Mouse (Mus musculus) c-Kit-positive CD71-positive TER-119-negative erythroid progenitor cells, embryonic 14.5 days (primary cell): ENCODE measurements at regions not wholly inside any gene's neighbourhood (a gene's known extent, or its start where the extent isn't known, plus 50 kb on each side); places are given as distances from the start of the nearest gene placed in this dataset.
"Not testable (repeated sequence)": the region's sequence is repeated elsewhere in the genome, so short reads cannot be mapped to it uniquely, and the experiment has no call there.

ENCODE experiments used
- DNase-seq: peaks from one replicate; pipeline ENCODE4 v3.0.0-alpha.2; 2013; ENCODE audit warnings: low read depth

- DNase-seq: not testable (repeated sequence)
Measured at GRCm38 (mm10) chr12:17852138-17852537, 161.5 kb downstream of the Hpcal1 start.

GRCm38 (mm10) chr12:17872491-17872890, 181.8 kb downstream of the Hpcal1 start:
- DNase-seq: not testable (repeated sequence)

GRCm38 (mm10) chr12:17881371-17882116, 190.9 kb downstream of the Hpcal1 start:
- DNase-seq: peak; percentile 29

DNA sequence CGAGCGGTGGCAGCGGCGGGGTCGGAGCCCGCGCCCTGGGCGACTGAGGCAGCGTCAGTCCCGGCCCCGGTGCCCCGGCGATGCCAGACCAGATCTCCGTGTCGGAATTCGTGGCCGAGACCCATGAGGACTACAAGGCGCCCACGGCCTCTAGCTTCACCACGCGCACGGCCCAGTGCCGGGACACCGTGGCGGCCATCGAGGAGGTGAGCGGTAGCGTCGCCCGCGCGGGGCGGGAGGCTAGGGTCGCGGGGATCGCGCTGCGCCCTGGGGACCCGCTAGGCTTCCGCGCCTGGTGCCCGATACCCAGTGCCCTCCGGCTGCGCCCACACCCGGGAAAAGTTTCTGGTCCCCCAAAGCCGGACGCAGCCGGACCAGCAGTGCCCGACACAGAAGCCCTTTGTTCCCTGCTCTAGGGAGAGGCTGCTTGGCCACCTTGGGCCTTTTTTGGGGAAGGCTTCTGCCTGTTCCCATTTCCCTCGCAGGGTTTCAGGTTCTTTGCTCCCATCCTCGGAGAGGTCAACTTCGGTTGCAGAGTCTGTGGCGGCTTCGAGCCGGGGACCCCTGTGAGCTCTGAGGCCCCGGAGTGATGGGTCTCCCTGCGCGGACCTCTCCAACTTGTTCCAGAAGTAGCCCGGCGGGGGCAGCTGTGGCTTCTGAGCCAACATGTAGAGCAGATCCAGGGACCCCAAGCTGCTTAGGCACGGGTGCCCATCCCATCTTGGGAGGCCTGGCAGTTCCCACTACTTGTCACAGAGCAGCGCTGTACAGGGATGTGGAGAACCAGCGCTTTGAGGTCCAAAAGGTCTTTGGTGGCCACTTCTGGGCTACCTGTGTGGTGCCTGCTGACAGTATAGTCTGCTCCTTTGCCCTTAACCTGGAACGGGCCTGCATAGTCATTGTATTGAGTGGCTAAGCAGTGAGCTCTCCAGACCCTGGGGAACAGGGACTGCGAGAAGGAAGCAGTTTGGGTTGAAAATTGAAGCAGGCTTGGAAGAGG, 191.8 kb downstream of the Hpcal1 start:
- DNase-seq: not testable (repeated sequence)

DNA sequence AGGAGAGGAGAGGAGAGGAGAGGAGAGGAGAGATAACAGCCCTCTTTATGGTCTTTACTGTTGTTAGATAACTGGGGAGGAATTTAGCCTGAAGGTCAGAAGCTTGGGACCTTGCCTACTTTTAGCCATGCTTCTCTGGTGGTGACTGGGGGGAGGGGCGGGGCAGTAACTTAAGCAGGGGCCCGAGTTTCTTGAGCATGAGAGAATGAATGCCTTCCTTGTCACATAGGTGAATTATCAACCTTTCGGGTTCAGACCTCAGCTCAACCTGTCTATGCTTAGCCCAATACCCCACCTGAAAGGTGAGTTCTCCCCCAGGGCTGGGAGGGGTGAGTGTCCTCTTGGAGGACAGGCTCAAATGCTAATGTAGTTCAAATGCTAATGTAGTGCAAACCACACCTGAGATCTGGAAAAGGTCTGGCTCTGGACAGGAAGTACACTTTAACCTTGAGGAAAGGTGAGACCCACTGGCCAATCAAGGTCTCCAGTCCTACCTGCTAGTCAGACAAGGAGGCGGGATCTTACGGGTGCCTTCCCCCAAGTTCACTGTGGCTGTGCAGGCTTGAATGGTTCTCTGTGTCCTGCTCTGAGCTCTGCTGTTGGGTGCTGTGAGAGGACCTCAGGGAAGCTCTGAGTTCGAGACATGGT, 201.1 kb downstream of the Hpcal1 start:
- not testable (repeated sequence) for DNase-seq

DNA sequence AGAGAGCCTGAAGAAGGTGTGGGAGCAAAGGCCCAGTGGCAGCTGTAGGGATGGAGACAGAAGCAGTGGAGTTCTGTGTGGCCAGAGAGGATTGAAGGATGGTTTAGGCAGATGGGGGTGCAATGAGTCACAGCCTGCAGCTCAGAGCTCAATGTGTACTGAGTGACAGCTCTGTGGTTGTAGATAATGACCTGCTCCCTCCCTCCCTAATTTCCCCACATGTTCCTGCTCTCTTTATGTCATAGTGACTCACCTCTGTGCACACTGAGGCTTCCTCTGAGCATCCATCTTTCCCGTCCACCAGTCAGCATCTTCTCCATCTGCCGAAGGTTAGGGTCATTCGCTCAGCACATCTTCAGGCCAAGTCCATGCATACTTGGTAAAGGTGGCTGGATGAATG, 222.4 kb downstream of the Hpcal1 start:
- DNase-seq: not testable (repeated sequence)
